Comparison of ENCODE assay signal across 8 mouse cellular contexts in the genomic region with DNA sequence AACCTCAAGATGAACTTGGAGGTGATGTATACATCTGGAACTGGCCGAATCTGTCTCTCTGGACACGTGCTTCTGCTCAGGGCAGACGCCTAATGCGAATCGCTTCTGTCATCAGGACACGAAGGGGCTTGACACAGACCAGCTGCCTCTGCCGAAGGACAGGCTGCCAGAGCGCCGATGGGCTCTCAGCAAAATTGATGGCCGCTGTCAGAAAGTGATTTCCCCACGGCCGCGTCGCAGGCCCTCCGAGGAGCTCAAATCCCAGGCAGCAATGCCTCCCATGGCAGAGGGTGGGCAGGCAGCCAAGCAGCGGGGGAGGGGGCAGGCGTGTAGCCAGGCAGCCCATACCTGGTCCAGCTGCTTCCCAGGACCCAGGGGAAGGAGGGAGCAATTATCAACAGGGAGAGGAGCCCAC. TPM values are rescaled to one million over a fixed set of nuclear protein-coding genes. Genes with fewer than 3 reads are reported as not detected.
DNase-seq lines count a peak whose midpoint lies in the region.

No protein-coding gene starts in this region.

- intact Hi-C loops in heart, postnatal 14 days (cut with DNase I) = no loop called here

- peak; percentile 45 for DNase-seq in layer of hippocampus, adult 11-12 months (ENCODE audit: low spot score)
- DNase-seq in layer of hippocampus, adult 18-20 months (ENCODE audit: low spot score in 2 of 2) = no peak
- peak; percentile 63 for DNase-seq in embryo, embryonic 10.5 days (ENCODE audit: low spot score)
- DNase-seq in heart, postnatal 14 days = peak; percentile 48 to 60
- peak; percentile 80 to 85 for DNase-seq in kidney, postnatal 4 days
- DNase-seq in neural tube, embryonic 10.5 days (ENCODE audit: extremely low spot score, low spot score) = peak; percentile 57
- DNase-seq in B cell, adult 2 months = no peak
- DNase-seq in natural killer cell, adult 2 months (ENCODE audit: low spot score in 2 of 2) = no peak

RNA-seq across cellular contexts. Expression of a gene that starts 49.5 kb away (rescaled TPM):
- total RNA-seq in layer of hippocampus, adult 18-20 months (2021) = 100 to 1,000 TPM; 238 to 241 TPM
- 10 to 100 TPM; 49.9 to 59.1 TPM for total RNA-seq in heart, postnatal 14 days (2021)

Comparison
In these comparisons a context has a peak if more than half of its experiments do, and no peak if none do; other contexts are left out.
1. DNase-seq: peak in layer of hippocampus, adult 11-12 months (single experiment), embryo, embryonic 10.5 days (single experiment), heart, postnatal 14 days (2 of 2), kidney, postnatal 4 days (2 of 2) and neural tube, embryonic 10.5 days (single experiment); none in layer of hippocampus, adult 18-20 months (0 of 2), B cell, adult 2 months (0 of 2) and natural killer cell, adult 2 months (0 of 2).